Mouse (Mus musculus) embryonic facial prominence, embryonic 11.5 days (tissue): ENCODE measurements around the gene Hpse2. TPM values are rescaled to one million over a fixed set of nuclear protein-coding genes. Genes with fewer than 3 reads are reported as not detected.

Experiments used
- ATAC-seq: fragments of 200-750 bp; cut with Nextera tagmentation; replicated peaks from 2 replicates; pipeline ENCODE4 v1.8.0; 2017; ENCODE audit warnings: low read depth; ENCODE audit not compliant: insufficient number of reproducible peaks, low FRiP score, low TSS enrichment
- DNase-seq: peaks from one replicate; pipeline ENCODE4 v3.0.0-alpha.2; 2015; ENCODE audit warnings: low spot score
- H3K27ac ChIP-seq: fragments of 300-500 bp; sonication (generic); replicated peaks from 2 replicates; pipeline ENCODE4 v1.5.1; 2014; ENCODE audit warnings: mild to moderate bottlenecking, low read depth, low read length, control low read depth
- H3K27me3 ChIP-seq: fragments of 300-500 bp; sonication (generic); 2 replicates; pipeline ENCODE4 v1.6.1; 2014; ENCODE audit warnings: mild to moderate bottlenecking, low read length, moderate library complexity, mixed read lengths; ENCODE audit not compliant: control insufficient read depth, insufficient read depth
- H3K36me3 ChIP-seq: fragments of 300-500 bp; sonication (generic); replicated peaks from 2 replicates; pipeline ENCODE4 v1.6.1; 2014; ENCODE audit warnings: low read depth, mild to moderate bottlenecking, low read length, moderate library complexity, mixed read lengths; ENCODE audit not compliant: control insufficient read depth, insufficient read depth
- H3K4me1 ChIP-seq: fragments of 300-500 bp; sonication (generic); 2 replicates; pipeline ENCODE4 v1.6.1; 2014; ENCODE audit warnings: low read length, mixed read lengths; ENCODE audit not compliant: control insufficient read depth, insufficient read depth
- H3K4me2 ChIP-seq: fragments of 300-500 bp; sonication (generic); 2 replicates; pipeline ENCODE4 v1.6.1; 2014; ENCODE audit warnings: low read depth, mild to moderate bottlenecking, control low read depth, low read length, moderate library complexity
- H3K4me3 ChIP-seq: fragments of 300-500 bp; sonication (generic); 2 replicates; pipeline ENCODE4 v1.5.1; 2014; ENCODE audit warnings: low read depth, low read length, control low read depth
- H3K9ac ChIP-seq: fragments of 300-500 bp; sonication (generic); replicated peaks from 2 replicates; pipeline ENCODE4 v1.6.1; 2014; ENCODE audit warnings: mild to moderate bottlenecking, control low read depth, low read length
- H3K9me3 ChIP-seq: fragments of 300-500 bp; sonication (generic); replicated peaks from 2 replicates; pipeline ENCODE4 v1.6.1; 2016; ENCODE audit warnings: mild to moderate bottlenecking, low read length, inconsistent platforms, mixed read lengths; ENCODE audit not compliant: control insufficient read depth
- WGBS: fragments of 180-500 bp; shearing (Covaris S2); extraction: QIAGEN DNeasy Blood & Tissue Kit; methylation state at CpG from one replicate; pipeline ENCODE4 v1.1.7; 2014; 5-methylcytosine and 5-hydroxymethylcytosine counted together
- polyA plus RNA-seq: library from polyadenylated mRNA; unstranded; fragments of >200 nt; fragmentation: Nextera tagmentation; extraction: Ambion mirVana; gene quantifications from 2 replicates; pipeline ENCODE4 v1.2.1, GENCODE M21; 2014

The Hpse2 gene
- polyA plus RNA-seq, 1 experiment from 2014 or later = 6.6 TPM

- ATAC-seq (no peak), DNase-seq (no peak)
- no peaks in the 10 kb centered on the region for H3K27me3 ChIP-seq
- H3K9me3 ChIP-seq = no peaks in the 10 kb centered on the region
- H3K27ac ChIP-seq = no peak overlapping the region
- 87% methylated on average over 2 of the region's 2 CpGs for WGBS
- no peak overlapping the region for H3K4me3 ChIP-seq
- no peak overlapping the region for H3K9ac ChIP-seq
- no peaks in the 10 kb centered on the region for H3K36me3 ChIP-seq
- H3K4me1 ChIP-seq = no peaks in the 10 kb centered on the region
- H3K4me2 ChIP-seq = no peak overlapping the region
Measured at GRCm38 (mm10) chr19:42838271-42838670, 549.9 kb downstream of the Hpse2 start.

- H3K27me3 ChIP-seq = no peaks in the 10 kb centered on the region
- no peak for ATAC-seq
- WGBS = 88% methylated on average over 10 of the region's 10 CpGs
- no peaks in the 10 kb centered on the region for H3K4me1 ChIP-seq
- H3K27ac ChIP-seq = no peak overlapping the region
- no peak overlapping the region for H3K9ac ChIP-seq
- no peaks in the 10 kb centered on the region for H3K36me3 ChIP-seq
- DNase-seq = no peak
- H3K4me3 ChIP-seq = no peak overlapping the region
- H3K4me2 ChIP-seq = no peak overlapping the region
- no peaks in the 10 kb centered on the region for H3K9me3 ChIP-seq
Measured at GRCm38 (mm10) chr19:42837591-42837990, 550.6 kb downstream of the Hpse2 start.

GRCm38 (mm10) chr19:42833126-42833525, 555.0 kb downstream of the Hpse2 start:
- Histone ChIP-seq H3K9ac (no peak overlapping the region), H3K36me3 (no peaks in the 10 kb centered on the region), H3K4me3 (no peak overlapping the region), H3K27me3 (no peaks in the 10 kb centered on the region), H3K4me2 (no peak overlapping the region), H3K9me3 (no peaks in the 10 kb centered on the region), H3K4me1 (no peaks in the 10 kb centered on the region), H3K27ac (no peak overlapping the region)
- WGBS = 88% methylated on average over 7 of the region's 7 CpGs
- DNase-seq (no peak), ATAC-seq (no peak)

GRCm38 (mm10) chr19:42832251-42832650, 555.9 kb downstream of the Hpse2 start:
- DNase-seq (no peak), ATAC-seq (no peak)
- Histone ChIP-seq H3K4me1 (no peaks in the 10 kb centered on the region), H3K4me3 (no peak overlapping the region), H3K36me3 (no peaks in the 10 kb centered on the region), H3K9ac (no peak overlapping the region), H3K4me2 (no peak overlapping the region), H3K27ac (no peak overlapping the region), H3K27me3 (no peaks in the 10 kb centered on the region), H3K9me3 (no peaks in the 10 kb centered on the region)
- WGBS = 89% methylated on average over 2 of the region's 2 CpGs

- ATAC-seq = no peak
- WGBS = 67% methylated on average over 4 of the region's 4 CpGs
- H3K9me3 ChIP-seq = no peaks in the 10 kb centered on the region
- no peak overlapping the region for H3K4me3 ChIP-seq
- no peaks in the 10 kb centered on the region for H3K27me3 ChIP-seq
- H3K36me3 ChIP-seq = no peaks in the 10 kb centered on the region
- no peak for DNase-seq
- no peak overlapping the region for H3K27ac ChIP-seq
- H3K9ac ChIP-seq = no peak overlapping the region
- no peaks in the 10 kb centered on the region for H3K4me1 ChIP-seq
- no peak overlapping the region for H3K4me2 ChIP-seq
Measured at GRCm38 (mm10) chr19:42829196-42829595, 559.0 kb downstream of the Hpse2 start.

- no peak overlapping the region for H3K4me2 ChIP-seq
- no peaks in the 10 kb centered on the region for H3K9me3 ChIP-seq
- H3K9ac ChIP-seq = no peak overlapping the region
- H3K27me3 ChIP-seq = no peaks in the 10 kb centered on the region
- DNase-seq (no peak), ATAC-seq (no peak)
- H3K36me3 ChIP-seq = no peaks in the 10 kb centered on the region
- WGBS = 90% methylated on average over 3 of the region's 3 CpGs
- no peak overlapping the region for H3K4me3 ChIP-seq
- no peaks in the 10 kb centered on the region for H3K4me1 ChIP-seq
- no peak overlapping the region for H3K27ac ChIP-seq
Measured at GRCm38 (mm10) chr19:42827843-42828242, 560.3 kb downstream of the Hpse2 start.

- Histone ChIP-seq H3K27me3 (no peaks in the 10 kb centered on the region), H3K4me3 (no peak overlapping the region), H3K9me3 (no peaks in the 10 kb centered on the region), H3K27ac (no peak overlapping the region), H3K9ac (no peak overlapping the region), H3K4me2 (no peak overlapping the region), H3K4me1 (no peaks in the 10 kb centered on the region), H3K36me3 (no peaks in the 10 kb centered on the region)
- DNase-seq = no peak
- WGBS = 85% methylated on average over 5 of the region's 5 CpGs
- ATAC-seq = no peak
Measured at GRCm38 (mm10) chr19:42820109-42820508, 568.0 kb downstream of the Hpse2 start.

GRCm38 (mm10) chr19:42817761-42818160, 570.4 kb downstream of the Hpse2 start:
- Histone ChIP-seq H3K9ac (no peak overlapping the region), H3K27ac (no peak overlapping the region)

More at GRCm38 (mm10) chr19:42817761-42818160, 570.4 kb downstream of the Hpse2 start:
- no peak overlapping the region for H3K4me3 ChIP-seq
- H3K4me1 ChIP-seq = no peaks in the 10 kb centered on the region
- DNase-seq (no peak), ATAC-seq (no peak)
- no peaks in the 10 kb centered on the region for H3K36me3 ChIP-seq
- H3K4me2 ChIP-seq = no peak overlapping the region
- no peaks in the 10 kb centered on the region for H3K27me3 ChIP-seq
- 72% methylated on average over 2 of the region's 2 CpGs for WGBS
- no peaks in the 10 kb centered on the region for H3K9me3 ChIP-seq
